Mouse (Mus musculus) hindbrain, embryonic 11.5 days (tissue): Measurements from ENCODE around the gene Amh. TPM values are rescaled to one million over a fixed set of nuclear protein-coding genes. Genes with fewer than 3 reads are reported as not detected.

Source experiments
- ATAC-seq: fragments of 200-750 bp; cut with Nextera tagmentation; 2 replicates; pipeline ENCODE4 v1.8.0; 2017; ENCODE audit warnings: mild to moderate bottlenecking, moderate TSS enrichment, moderate library complexity; ENCODE audit not compliant: low FRiP score
- DNase-seq: peaks from one replicate; pipeline ENCODE4 v3.0.0-alpha.2; 2015; ENCODE audit warnings: low spot score
- H3K27ac ChIP-seq: fragments of 300-500 bp; sonication (generic); 2 replicates; pipeline ENCODE4 v1.5.1; 2014; ENCODE audit warnings: mild to moderate bottlenecking, low read depth, low read length
- H3K27me3 ChIP-seq: fragments of 300-500 bp; sonication (generic); 2 replicates; pipeline ENCODE4 v1.6.1; 2014; ENCODE audit warnings: mild to moderate bottlenecking, low read length, moderate library complexity, mixed read lengths; ENCODE audit not compliant: control insufficient read depth, insufficient read depth
- H3K36me3 ChIP-seq: fragments of 300-500 bp; sonication (generic); 2 replicates; pipeline ENCODE4 v1.6.1; 2014; ENCODE audit warnings: mild to moderate bottlenecking, low read length, moderate library complexity, mixed read lengths; ENCODE audit not compliant: control insufficient read depth, insufficient read depth
- H3K4me1 ChIP-seq: fragments of 300-500 bp; sonication (generic); replicated peaks from 2 replicates; pipeline ENCODE4 v1.6.1; 2014; ENCODE audit warnings: low read length, mixed read lengths; ENCODE audit not compliant: control insufficient read depth, insufficient read depth
- H3K4me2 ChIP-seq: fragments of 300-500 bp; sonication (generic); replicated peaks from 2 replicates; pipeline ENCODE4 v1.6.1; 2014; ENCODE audit warnings: mild to moderate bottlenecking, low read depth, low read length
- H3K4me3 ChIP-seq: fragments of 300-500 bp; sonication (generic); 2 replicates; pipeline ENCODE4 v1.5.1; 2014; ENCODE audit warnings: low read depth, low read length
- H3K9ac ChIP-seq: fragments of 300-500 bp; sonication (generic); 2 replicates; pipeline ENCODE4 v1.6.1; 2014; ENCODE audit warnings: low read depth, low read length
- H3K9me3 ChIP-seq: fragments of 300-500 bp; sonication (generic); 2 replicates; pipeline ENCODE4 v1.6.1; 2016; ENCODE audit warnings: low read length; ENCODE audit not compliant: control insufficient read depth
- WGBS: fragments of 180-500 bp; shearing (Covaris S2); extraction: QIAGEN DNeasy Blood & Tissue Kit; methylation state at CpG from one replicate; pipeline ENCODE4 v1.1.7; 2014; 5-methylcytosine and 5-hydroxymethylcytosine counted together
- polyA plus RNA-seq: library from polyadenylated mRNA; unstranded; fragments of >200 nt; fragmentation: Nextera tagmentation; extraction: Ambion mirVana; gene quantifications from 2 replicates; pipeline ENCODE4 v1.2.1, GENCODE M21; 2014

The Amh gene
- polyA plus RNA-seq = not detected in 2 replicates

DNA sequence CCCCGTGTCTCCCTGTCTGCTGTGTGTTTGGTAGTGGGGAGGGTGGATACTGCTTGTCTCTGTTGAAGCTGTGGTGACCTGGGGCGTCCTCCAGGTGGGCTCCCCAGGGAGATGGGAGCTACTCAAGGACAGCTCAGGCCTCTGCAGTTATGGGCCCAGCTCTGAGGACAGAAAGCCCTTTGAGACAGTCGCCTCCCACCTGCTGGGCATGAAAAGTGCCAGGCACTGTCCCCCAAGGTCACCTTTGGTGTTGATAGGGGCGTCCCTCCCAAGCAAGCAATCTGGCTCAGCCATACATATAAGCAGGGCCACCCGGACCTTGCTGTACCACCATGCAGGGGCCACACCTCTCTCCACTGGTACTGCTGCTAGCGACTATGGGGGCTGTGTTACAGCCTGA is at the start of gene Amh:
Gene Amh, plus strand, starts transcription at position 328 of the 400 bp plus-strand sequence.
- no peak within 1 kb of the TSS for H3K4me2 ChIP-seq
- peaks cover 18% of the 10 kb centered on the region for H3K27me3 ChIP-seq
- peaks cover 14% of the 10 kb centered on the region for H3K36me3 ChIP-seq
- no peak within 1 kb of the TSS for H3K9ac ChIP-seq
- H3K4me3 ChIP-seq = no peak within 1 kb of the TSS
- H3K9me3 ChIP-seq = no peaks in the 10 kb centered on the region
- DNase-seq = no peak
- 63% methylated on average over 6 of the region's 6 CpGs for WGBS
- no peak for ATAC-seq
- H3K27ac ChIP-seq = no peak within 1 kb of the TSS
- peaks cover 22% of the 10 kb centered on the region for H3K4me1 ChIP-seq

DNA sequence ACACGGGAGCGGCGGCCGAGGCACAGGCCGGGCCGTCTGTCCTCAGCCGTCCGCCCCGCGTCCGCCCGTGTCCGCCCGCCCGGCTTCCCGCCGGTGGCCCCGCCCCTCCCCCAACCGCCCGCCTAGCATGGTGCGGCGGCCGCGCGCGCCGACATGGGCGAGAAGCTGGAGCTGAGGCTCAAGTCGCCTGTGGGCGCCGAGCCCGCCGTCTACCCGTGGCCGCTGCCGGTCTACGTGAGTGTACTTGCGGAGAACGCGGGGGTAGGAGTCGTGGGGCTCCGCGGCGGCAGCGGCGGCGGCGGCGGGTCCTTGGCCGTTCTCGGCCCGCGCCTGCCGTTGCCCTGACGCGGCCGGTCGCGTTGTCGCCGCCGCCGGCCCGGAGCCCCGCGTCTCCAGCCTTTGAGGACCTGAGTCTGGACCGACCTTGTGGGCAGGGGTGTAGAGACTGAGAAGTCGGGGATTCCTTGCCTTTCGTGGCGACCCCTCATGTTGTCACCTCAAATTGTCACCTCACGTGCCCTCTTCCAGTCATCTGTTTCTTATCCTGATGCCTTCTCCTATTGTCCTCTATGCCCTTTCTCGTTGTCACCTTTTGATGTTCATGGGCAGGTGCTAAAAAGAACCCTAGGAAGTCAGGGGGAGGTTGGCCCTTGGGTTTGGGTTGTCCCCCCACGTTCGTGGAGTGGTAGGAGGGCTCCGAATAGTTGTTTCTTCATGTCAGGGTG is 49.6 kb upstream of the Amh start:
- DNase-seq (no peak), ATAC-seq (no peak; the same call in 1 of the 2 replicates)
- peaks cover 18% of the 10 kb centered on the region for H3K4me1 ChIP-seq
- H3K9ac ChIP-seq = peak overlapping the region; percentile 98
- H3K4me2 ChIP-seq = peak overlapping the region; percentile 97
- H3K27ac ChIP-seq = peak overlapping the region; percentile 81
- no peaks in the 10 kb centered on the region for H3K9me3 ChIP-seq
- peak overlapping the region; percentile 99 for H3K4me3 ChIP-seq
- H3K36me3 ChIP-seq = no peaks in the 10 kb centered on the region
- under 1% methylated on average over 67 of the region's 75 CpGs for WGBS
- no peaks in the 10 kb centered on the region for H3K27me3 ChIP-seq

DNA sequence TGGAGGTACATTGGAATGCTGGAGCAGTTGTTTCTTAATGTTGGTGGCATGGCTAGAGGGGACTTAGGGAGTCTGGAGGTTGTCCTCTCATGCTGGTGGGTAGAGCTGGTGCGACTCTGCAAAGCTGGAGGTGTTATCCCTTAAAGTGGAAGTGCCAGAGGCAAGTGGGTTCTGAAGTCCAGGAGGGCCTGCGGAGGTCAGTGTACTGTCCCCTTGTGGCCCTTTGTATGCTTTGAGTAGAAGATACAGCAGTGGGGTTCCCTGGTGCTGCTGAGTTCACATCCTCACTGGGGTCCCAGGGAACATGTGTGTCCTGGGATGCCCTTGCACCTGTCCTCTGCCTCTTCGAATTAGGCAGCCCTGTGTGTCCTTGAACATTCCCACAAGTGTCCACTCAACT is 48.9 kb upstream of the Amh start:
- Histone ChIP-seq H3K4me2 (peak overlapping the region; percentile 97), H3K27ac (no peak overlapping the region), H3K4me1 (peaks cover 18% of the 10 kb centered on the region), H3K9me3 (no peaks in the 10 kb centered on the region), H3K27me3 (no peaks in the 10 kb centered on the region), H3K9ac (peak overlapping the region; percentile 98), H3K4me3 (peak overlapping the region; percentile 99), H3K36me3 (no peaks in the 10 kb centered on the region)
- 36% methylated on average over 3 of the region's 3 CpGs for WGBS
- ATAC-seq (no peak), DNase-seq (no peak)

DNA sequence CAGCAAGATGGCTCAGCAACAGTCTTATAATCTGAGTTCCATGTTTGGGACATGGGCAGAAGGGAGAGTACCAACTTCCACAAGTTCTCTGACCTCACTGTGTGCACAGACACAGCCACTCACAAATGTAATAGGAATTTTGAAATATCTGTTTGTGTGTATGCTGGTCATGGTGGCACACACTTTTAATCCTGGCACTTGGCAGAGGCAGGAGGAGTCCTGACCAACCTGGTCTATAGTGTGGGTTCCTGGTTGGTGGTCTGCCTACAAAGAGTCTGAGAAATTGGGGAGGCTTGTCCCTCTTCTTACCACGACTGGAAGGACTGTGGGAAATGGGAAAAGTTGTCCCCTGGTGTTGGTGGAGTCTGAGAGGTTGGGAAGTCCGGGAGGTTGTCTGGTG is 48.5 kb upstream of the Amh start:
- Histone ChIP-seq H3K9me3 (no peaks in the 10 kb centered on the region), H3K27ac (no peak overlapping the region), H3K9ac (0 out of 2 replicates have a peak overlapping the region, but pooled peaks have one; percentile 8), H3K36me3 (no peaks in the 10 kb centered on the region), H3K4me1 (peaks cover 18% of the 10 kb centered on the region), H3K4me3 (peak overlapping the region; percentile 99), H3K4me2 (peak overlapping the region; percentile 97), H3K27me3 (no peaks in the 10 kb centered on the region)
- 59% methylated on average over 2 of the region's 2 CpGs for WGBS
- ATAC-seq = no peak
- DNase-seq = no peak

DNA sequence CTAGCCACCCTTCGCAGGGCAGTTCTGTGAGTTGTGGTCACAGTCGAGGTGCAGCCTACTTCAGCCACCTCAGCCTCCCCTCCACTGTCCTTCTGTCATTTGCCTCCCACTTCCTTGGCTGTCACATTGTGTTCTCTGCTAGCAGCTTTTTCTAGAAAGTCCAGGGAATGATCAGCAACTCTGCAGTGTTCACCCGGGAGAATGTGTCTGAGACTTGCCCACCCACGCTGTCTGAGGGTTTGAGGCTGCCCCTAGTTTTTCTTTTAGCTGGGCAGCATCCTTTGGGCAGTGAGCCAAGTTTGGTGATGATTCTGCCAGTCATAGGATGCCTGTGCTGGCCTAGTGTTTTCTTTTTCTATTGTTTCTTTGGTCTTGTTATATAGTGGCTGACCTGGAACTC is 48.1 kb upstream of the Amh start:
- Histone ChIP-seq H3K4me3 (no peak overlapping the region), H3K4me1 (peaks cover 15% of the 10 kb centered on the region), H3K9ac (0 out of 2 replicates have a peak overlapping the region, but pooled peaks have one; percentile 8)

DNA sequence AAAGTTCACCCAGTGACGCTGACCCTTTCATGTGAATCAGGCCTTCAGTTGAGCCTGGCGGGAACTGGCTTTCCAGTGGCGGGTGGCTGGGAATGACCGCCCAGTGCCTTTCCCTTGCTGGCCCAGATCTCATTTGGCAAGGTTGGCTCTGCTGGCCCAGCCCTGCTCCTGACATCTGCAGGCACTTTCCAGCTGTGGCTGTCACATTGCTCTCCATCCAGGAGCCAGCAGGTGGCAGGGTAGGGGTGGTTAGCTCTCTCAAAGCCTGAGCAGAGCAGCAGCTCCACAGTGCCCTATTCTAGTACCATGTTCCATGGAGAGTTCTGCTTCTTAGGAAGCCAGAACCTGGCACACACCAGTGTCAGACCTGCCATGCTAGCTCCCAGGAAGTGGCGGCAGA is 47.3 kb upstream of the Amh start:
- Histone ChIP-seq H3K27me3 (no peaks in the 10 kb centered on the region), H3K9me3 (no peaks in the 10 kb centered on the region), H3K4me1 (peaks cover 11% of the 10 kb centered on the region; the same call in 1 of the 2 replicates), H3K4me2 (no peak overlapping the region), H3K9ac (no peak overlapping the region), H3K27ac (no peak overlapping the region), H3K36me3 (no peaks in the 10 kb centered on the region), H3K4me3 (no peak overlapping the region)
- 42% methylated on average over 5 of the region's 5 CpGs for WGBS
- DNase-seq = peak; percentile 53
- ATAC-seq = no peak

More for the DNA sequence above, 48.1 kb upstream of the Amh start:
- H3K9me3 ChIP-seq = no peaks in the 10 kb centered on the region
- ATAC-seq = no peak
- no peaks in the 10 kb centered on the region for H3K36me3 ChIP-seq
- peak overlapping the region; percentile 97; the same call in 1 of the 2 replicates for H3K4me2 ChIP-seq
- 85% methylated on average over 4 of the region's 4 CpGs for WGBS
- no peak overlapping the region for H3K27ac ChIP-seq
- H3K27me3 ChIP-seq = no peaks in the 10 kb centered on the region
- DNase-seq = no peak

DNA sequence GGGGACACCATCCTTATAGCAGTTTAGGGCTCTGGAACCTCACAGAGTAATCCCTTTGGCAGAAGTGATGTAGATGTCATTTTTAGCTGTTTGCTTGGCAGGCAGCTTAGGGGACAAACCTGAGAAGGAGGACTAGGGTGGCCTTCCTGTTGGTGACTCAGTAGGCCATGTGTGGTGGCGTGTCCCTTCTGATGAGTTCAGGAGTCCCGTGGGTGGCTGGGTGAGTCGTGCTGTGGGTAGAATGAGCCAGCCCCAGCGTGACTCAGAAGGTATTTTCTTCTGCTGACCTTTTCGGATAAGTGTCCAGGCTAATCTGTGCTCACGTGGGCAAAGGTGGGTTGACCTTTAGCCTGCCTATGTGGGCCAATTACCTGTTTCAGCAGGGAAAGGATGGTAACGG is 46.4 kb upstream of the Amh start:
- no peaks in the 10 kb centered on the region for H3K27me3 ChIP-seq
- ATAC-seq = no peak
- H3K27ac ChIP-seq = no peak overlapping the region
- peaks cover 11% of the 10 kb centered on the region; the same call in 1 of the 2 replicates for H3K4me1 ChIP-seq
- WGBS = 91% methylated on average over 7 of the region's 7 CpGs
- no peak overlapping the region for H3K9ac ChIP-seq
- H3K36me3 ChIP-seq = no peaks in the 10 kb centered on the region
- H3K9me3 ChIP-seq = no peaks in the 10 kb centered on the region
- no peak overlapping the region for H3K4me3 ChIP-seq
- no peak overlapping the region for H3K4me2 ChIP-seq
- DNase-seq = no peak

DNA sequence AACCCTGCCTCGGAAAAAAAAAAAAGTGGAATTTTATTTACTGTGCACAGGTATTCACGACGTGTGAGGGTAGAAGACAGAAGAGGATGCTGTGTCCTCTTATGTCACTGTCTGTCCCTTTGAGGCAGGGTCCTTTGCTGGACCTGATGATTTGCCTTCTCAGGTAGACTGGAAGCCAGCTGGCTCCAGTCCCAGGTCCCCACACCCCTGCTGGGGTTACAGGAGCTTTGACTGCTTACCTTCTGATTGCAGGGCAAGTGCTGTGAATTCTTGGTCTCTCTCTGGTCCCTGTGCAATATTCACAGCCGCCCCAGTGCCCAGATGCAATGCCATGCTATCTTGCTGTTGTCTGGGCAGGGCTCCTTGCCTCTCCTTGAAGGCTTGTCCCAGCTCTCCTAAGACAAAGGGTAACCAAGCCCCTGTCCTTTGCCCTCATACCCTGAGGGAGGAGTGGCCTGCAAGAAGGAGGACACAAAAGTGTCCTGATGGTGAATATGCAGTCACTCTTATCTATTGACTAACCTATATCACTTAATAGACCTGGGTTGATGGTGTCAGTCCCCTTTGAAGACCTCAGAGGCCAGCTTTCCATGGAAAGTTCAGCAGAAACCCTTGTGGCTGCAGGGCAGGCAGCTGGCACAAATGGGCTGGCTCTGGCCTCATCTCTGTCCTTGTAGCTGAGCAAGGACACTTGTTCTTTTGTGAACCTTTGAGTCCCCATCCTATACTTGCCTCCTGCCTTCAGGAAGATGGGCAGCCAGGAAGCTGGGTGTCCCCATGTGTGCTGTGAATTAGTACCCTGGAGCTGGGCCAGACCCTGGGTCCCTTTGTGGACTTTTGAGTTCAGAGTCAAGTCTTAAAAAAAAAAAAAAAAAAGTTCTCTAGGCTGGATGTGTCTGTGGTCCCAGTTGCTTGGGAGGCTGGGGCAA is 44.2 kb upstream of the Amh start:
- Histone ChIP-seq H3K9ac (no peak overlapping the region), H3K4me3 (no peak overlapping the region), H3K27ac (no peak overlapping the region), H3K4me2 (no peak overlapping the region), H3K9me3 (no peaks in the 10 kb centered on the region), H3K4me1 (peaks cover 11% of the 10 kb centered on the region; the same call in 1 of the 2 replicates), H3K36me3 (no peaks in the 10 kb centered on the region), H3K27me3 (no peaks in the 10 kb centered on the region)
- WGBS = 88% methylated on average over 4 of the region's 4 CpGs
- ATAC-seq (no peak), DNase-seq (no peak)
